Mouse (Mus musculus): ENCODE measurements around the gene 2410131K14Rik. TPM values are rescaled to one million over a fixed set of nuclear protein-coding genes. Genes with fewer than 3 reads are reported as not detected.

Gene 2410131K14Rik
- polyA plus RNA-seq, 1 experiment from 2014 or later = 16.4 TPM

- no peak overlapping the region for H3K4me2 ChIP-seq
- no peak overlapping the region for H3K27ac ChIP-seq (replicated peaks)
- no peak overlapping the region for H3K4me3 ChIP-seq
- H3K9ac ChIP-seq = no peak overlapping the region
- WGBS = 88% methylated on average over 5 of the region's 5 CpGs
- no peak for ATAC-seq (ENCODE audit: low FRiP score, low read depth)
- H3K9me3 ChIP-seq = no peaks in the 10 kb centered on the region
- 0 out of 2 replicates have a peak, but pooled peaks cover 5% of the 10 kb centered on the region for H3K27me3 ChIP-seq
- H3K36me3 ChIP-seq = peaks cover 22% of the 10 kb centered on the region
- H3K4me1 ChIP-seq (replicated peaks) = peaks cover 9% of the 10 kb centered on the region
Measured at GRCm38 (mm10) chr5:118265366-118265765, 20.3 kb downstream of the 2410131K14Rik start.

- H3K9ac ChIP-seq = no peak overlapping the region
- 0 out of 2 replicates have a peak, but pooled peaks cover 5% of the 10 kb centered on the region for H3K27me3 ChIP-seq
- H3K36me3 ChIP-seq = peaks cover 16% of the 10 kb centered on the region
- ATAC-seq (ENCODE audit: low FRiP score, low read depth) = no peak
- H3K4me1 ChIP-seq (replicated peaks) = peaks cover 9% of the 10 kb centered on the region
- WGBS = 48% methylated on average over 8 of the region's 8 CpGs
- H3K4me3 ChIP-seq = no peak overlapping the region
- H3K27ac ChIP-seq (replicated peaks) = no peak overlapping the region
- no peak overlapping the region for H3K4me2 ChIP-seq
- H3K9me3 ChIP-seq = no peaks in the 10 kb centered on the region
Measured at GRCm38 (mm10) chr5:118266309-118266708, 21.3 kb downstream of the 2410131K14Rik start.

- Histone ChIP-seq H3K4me2 (peak overlapping the region; percentile 55), H3K27ac (replicated peaks) (no peak overlapping the region), H3K4me1 (replicated peaks) (peaks cover 11% of the 10 kb centered on the region), H3K4me3 (peak overlapping the region; percentile 22), H3K9ac (peak overlapping the region; percentile 27; the same call in 1 of the 2 replicates), H3K36me3 (no peaks in the 10 kb centered on the region), H3K27me3 (0 out of 2 replicates have a peak, but pooled peaks cover 5% of the 10 kb centered on the region), H3K9me3 (no peaks in the 10 kb centered on the region)
- 1% methylated on average over 13 of the region's 13 CpGs for WGBS
- ATAC-seq (ENCODE audit: low FRiP score, low read depth) = peak; percentile 72
Measured at GRCm38 (mm10) chr5:118268987-118269386, 24.0 kb downstream of the 2410131K14Rik start.

DNA sequence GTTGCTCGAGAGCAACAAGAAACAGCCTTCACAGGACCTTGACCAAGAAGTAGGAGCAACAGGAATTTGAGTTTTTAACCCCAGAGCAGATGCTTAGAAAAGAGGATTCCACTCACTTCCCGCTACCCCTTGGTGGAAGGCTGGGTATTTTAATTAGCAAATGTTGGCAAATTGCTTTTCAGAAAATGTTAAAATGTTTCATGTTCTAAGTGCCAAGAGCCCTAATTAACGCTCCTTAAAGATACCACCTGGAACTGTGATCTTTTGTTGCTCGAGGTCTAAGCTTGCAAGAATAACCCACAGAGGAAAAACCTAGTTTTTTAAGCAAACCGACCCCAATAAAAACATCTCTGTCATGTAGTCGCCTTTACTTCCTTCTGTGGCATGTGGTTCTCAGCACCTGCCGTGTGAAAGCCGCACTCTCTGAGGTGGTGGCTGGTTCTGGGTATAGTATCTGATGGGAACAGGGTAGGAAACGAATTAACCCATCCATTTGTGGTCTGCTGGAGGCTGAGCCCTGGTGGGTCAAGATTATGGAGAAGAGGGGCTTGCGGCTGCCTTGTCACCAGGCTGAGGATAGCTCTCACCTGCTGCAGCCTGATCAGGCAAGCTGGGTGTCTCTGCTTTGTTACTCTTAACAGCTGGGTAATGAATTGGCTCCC, 26.6 kb downstream of the 2410131K14Rik start:
- no peak overlapping the region for H3K4me3 ChIP-seq
- no peak for ATAC-seq (ENCODE audit: low FRiP score, low read depth)
- no peaks in the 10 kb centered on the region for H3K36me3 ChIP-seq
- no peaks in the 10 kb centered on the region for H3K9me3 ChIP-seq
- no peak overlapping the region for H3K9ac ChIP-seq
- H3K4me2 ChIP-seq = no peak overlapping the region
- 0 out of 2 replicates have a peak, but pooled peaks cover 5% of the 10 kb centered on the region for H3K27me3 ChIP-seq
- H3K27ac ChIP-seq (replicated peaks) = no peak overlapping the region
- WGBS = 72% methylated on average over 10 of the region's 10 CpGs
- peaks cover 35% of the 10 kb centered on the region for H3K4me1 ChIP-seq (replicated peaks)

DNA sequence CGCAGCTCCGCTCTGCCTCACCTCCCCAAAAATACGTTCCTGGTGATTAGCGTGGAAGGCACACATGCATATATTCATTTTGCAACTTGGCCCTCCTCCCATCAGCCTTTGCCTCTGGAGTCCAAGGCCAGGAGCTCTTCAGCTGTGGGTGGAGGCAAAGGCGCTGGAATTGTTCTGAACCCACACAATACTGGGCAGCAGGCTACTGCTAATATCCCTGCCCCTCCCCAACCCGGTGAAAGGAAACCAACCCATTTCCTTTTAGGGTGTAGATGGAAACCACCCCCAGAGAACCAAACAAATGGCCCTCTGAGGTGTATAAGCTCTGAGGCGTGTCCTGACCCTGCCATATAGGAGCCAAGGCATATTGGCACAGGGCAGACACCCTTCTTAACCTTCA, 28.4 kb downstream of the 2410131K14Rik start:
- WGBS = 50% methylated on average over 7 of the region's 7 CpGs
- Histone ChIP-seq H3K27ac (replicated peaks) (no peak overlapping the region), H3K9me3 (no peaks in the 10 kb centered on the region), H3K36me3 (no peaks in the 10 kb centered on the region), H3K27me3 (no peaks in the 10 kb centered on the region), H3K4me2 (no peak overlapping the region), H3K4me1 (replicated peaks) (peaks cover 43% of the 10 kb centered on the region), H3K4me3 (no peak overlapping the region), H3K9ac (no peak overlapping the region)
- no peak for ATAC-seq (ENCODE audit: low FRiP score, low read depth)

DNA sequence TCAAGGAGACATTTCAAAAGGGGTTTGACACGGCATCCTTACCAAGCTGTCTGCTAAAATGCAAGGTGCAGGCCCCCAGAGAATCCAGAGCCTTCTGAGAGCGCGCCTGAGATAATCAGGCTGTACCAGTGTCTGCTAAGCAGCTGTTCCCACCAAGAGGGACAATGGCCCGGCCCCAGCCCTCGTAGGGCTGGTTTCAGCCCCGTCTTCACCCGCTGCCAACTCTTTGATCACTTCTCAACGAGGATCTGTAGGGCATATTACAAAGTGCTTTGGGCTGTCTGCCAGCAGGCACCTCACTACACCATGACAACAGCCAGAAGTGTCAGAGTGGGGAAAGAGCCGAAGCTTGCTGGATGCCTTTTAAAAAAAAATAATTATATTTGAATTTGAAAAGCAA, 29.5 kb downstream of the 2410131K14Rik start:
- H3K27ac ChIP-seq (replicated peaks) = 0 out of 2 replicates have a peak overlapping the region, but pooled peaks have one; percentile 0
- H3K9me3 ChIP-seq = no peaks in the 10 kb centered on the region
- peak overlapping the region; percentile 20 for H3K4me2 ChIP-seq
- H3K36me3 ChIP-seq = no peaks in the 10 kb centered on the region
- H3K27me3 ChIP-seq = no peaks in the 10 kb centered on the region
- peaks cover 34% of the 10 kb centered on the region for H3K4me1 ChIP-seq (replicated peaks)
- ATAC-seq (ENCODE audit: low FRiP score, low read depth) = peak; percentile 78
- H3K9ac ChIP-seq = no peak overlapping the region
- H3K4me3 ChIP-seq = no peak overlapping the region
- WGBS = 13% methylated on average over 9 of the region's 9 CpGs

DNA sequence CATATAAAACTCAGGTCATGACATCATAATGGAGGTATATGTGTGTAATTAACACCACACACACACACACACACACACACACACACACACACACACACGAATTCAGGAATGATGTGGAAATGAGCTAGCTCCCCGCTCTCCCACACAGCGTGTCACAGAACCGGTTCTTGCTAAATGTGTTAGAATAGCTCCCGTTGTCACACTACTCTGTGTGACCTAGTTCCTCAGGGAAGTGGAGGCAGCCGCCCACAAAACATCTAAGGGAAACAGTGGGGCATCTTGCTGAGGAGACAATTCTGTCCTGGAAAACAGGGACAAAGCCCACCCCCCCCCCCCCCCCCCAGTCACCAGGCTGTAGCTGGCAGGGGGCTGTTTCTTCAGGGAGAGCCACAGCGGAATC, 31.3 kb downstream of the 2410131K14Rik start:
- no peak overlapping the region for H3K4me3 ChIP-seq
- H3K4me2 ChIP-seq = no peak overlapping the region
- no peaks in the 10 kb centered on the region for H3K9me3 ChIP-seq
- no peaks in the 10 kb centered on the region for H3K36me3 ChIP-seq
- H3K9ac ChIP-seq = no peak overlapping the region
- H3K27ac ChIP-seq (replicated peaks) = no peak overlapping the region
- H3K4me1 ChIP-seq (replicated peaks) = peaks cover 33% of the 10 kb centered on the region
- WGBS = 28% methylated on average over 7 of the region's 7 CpGs
- no peaks in the 10 kb centered on the region for H3K27me3 ChIP-seq
- no peak for ATAC-seq (ENCODE audit: low FRiP score, low read depth)

DNA sequence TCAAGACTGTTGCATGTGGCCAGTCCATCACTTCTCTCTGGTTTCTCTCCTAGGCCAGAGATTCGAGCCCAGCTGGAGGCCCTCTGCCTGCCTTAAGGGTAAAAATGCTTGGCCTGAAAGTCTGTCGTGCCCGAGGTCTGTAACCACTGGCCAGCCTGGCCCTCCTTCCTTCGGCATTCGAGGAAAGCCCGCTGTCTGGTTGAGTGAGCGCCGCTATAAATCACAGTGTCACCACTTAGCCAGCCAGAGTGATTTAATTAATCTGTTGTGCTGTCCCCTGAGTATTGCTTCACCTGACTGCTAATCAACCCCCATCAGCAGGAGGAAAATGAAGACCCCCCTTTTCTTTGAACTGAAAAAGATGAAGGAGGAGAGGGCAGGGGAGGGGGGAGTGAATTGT, 31.7 kb downstream of the 2410131K14Rik start:
- Histone ChIP-seq H3K36me3 (no peaks in the 10 kb centered on the region), H3K9ac (no peak overlapping the region), H3K9me3 (no peaks in the 10 kb centered on the region), H3K4me2 (no peak overlapping the region), H3K4me1 (replicated peaks) (peaks cover 33% of the 10 kb centered on the region), H3K4me3 (no peak overlapping the region), H3K27me3 (no peaks in the 10 kb centered on the region), H3K27ac (replicated peaks) (no peak overlapping the region)
- WGBS = 12% methylated on average over 8 of the region's 8 CpGs
- no peak for ATAC-seq (ENCODE audit: low FRiP score, low read depth)

DNA sequence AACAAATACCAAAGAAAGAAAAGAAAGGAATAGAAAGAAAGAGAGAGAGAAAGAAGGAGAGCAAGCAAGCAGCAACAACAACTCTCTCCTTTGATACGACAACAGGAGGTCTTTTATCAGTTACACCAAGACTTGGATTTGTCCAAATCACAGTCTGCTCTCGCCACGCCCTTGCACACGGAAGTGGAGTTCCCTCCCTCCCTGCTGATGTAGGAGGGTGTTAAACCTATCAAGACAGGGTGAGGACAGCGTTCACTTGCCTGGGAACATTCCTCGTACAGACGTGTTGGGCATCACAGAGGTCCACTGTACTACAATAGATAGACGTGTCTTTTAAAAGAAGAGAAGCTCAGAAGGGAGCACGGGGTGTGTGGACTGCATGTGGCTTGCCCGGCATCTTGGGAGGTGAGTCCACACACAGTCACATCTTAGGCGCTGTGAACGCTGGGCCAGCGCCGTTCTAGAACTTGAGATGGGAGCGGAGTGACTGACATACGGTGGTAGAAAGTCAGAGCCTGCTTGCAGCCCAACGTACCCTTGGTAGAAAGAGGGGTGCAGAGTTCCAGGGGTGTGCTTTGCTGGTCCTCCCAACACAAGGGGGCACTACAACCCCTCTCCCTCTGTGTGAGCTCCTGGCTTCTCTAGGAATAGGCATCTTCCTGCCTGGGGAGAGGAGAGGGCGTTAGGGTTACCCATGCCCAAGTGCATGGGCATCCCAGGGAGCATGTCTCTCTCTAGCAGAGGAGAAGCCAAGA, 32.9 kb downstream of the 2410131K14Rik start:
- Histone ChIP-seq H3K9me3 (no peaks in the 10 kb centered on the region), H3K36me3 (no peaks in the 10 kb centered on the region), H3K4me1 (replicated peaks) (peaks cover 33% of the 10 kb centered on the region), H3K9ac (no peak overlapping the region), H3K4me3 (no peak overlapping the region), H3K27ac (replicated peaks) (no peak overlapping the region), H3K27me3 (no peaks in the 10 kb centered on the region), H3K4me2 (no peak overlapping the region)
- no peak for ATAC-seq (ENCODE audit: low FRiP score, low read depth)
- 92% methylated on average over 18 of the region's 18 CpGs for WGBS

GRCm38 (mm10) chr5:118291453-118291852, 46.4 kb downstream of the 2410131K14Rik start:
- 95% methylated on average over 4 of the region's 4 CpGs for WGBS
- peaks cover 6% of the 10 kb centered on the region; the same call in 1 of the 2 replicates for H3K4me1 ChIP-seq (replicated peaks)
- H3K9ac ChIP-seq = no peak overlapping the region
- no peaks in the 10 kb centered on the region for H3K36me3 ChIP-seq
- H3K27ac ChIP-seq (replicated peaks) = no peak overlapping the region
- no peak overlapping the region for H3K4me2 ChIP-seq
- no peak for ATAC-seq (ENCODE audit: low FRiP score, low read depth)
- H3K9me3 ChIP-seq = no peaks in the 10 kb centered on the region
- H3K27me3 ChIP-seq = no peaks in the 10 kb centered on the region
- H3K4me3 ChIP-seq = no peak overlapping the region

DNA sequence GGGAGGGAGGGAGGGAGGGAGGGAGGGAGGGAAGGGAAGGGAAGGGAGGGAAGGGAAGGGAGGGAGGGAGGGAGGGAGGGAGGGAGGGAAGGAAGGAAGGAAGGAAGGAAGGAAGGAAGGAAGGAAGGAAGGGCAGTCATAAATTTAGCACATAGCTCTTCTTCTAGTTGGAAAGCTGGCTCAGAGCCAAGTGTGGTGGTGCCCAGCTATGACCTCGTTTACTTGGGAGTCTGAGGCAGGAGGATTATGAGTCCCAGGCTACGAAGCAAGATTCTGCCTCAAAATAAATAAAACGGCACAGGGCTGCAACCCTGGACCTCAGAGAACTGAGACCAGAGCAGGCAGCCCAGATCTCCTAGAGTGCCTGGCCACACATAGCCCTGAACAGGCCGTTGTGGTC, 47.4 kb downstream of the 2410131K14Rik start:
- Histone ChIP-seq H3K4me2 (no peak overlapping the region), H3K36me3 (no peaks in the 10 kb centered on the region), H3K27me3 (no peaks in the 10 kb centered on the region), H3K9ac (no peak overlapping the region), H3K4me1 (replicated peaks) (peaks cover 10% of the 10 kb centered on the region), H3K9me3 (no peaks in the 10 kb centered on the region), H3K4me3 (no peak overlapping the region), H3K27ac (replicated peaks) (no peak overlapping the region)
- ATAC-seq (ENCODE audit: low FRiP score, low read depth) = no peak
- WGBS = 62% methylated on average over 4 of the region's 4 CpGs

DNA sequence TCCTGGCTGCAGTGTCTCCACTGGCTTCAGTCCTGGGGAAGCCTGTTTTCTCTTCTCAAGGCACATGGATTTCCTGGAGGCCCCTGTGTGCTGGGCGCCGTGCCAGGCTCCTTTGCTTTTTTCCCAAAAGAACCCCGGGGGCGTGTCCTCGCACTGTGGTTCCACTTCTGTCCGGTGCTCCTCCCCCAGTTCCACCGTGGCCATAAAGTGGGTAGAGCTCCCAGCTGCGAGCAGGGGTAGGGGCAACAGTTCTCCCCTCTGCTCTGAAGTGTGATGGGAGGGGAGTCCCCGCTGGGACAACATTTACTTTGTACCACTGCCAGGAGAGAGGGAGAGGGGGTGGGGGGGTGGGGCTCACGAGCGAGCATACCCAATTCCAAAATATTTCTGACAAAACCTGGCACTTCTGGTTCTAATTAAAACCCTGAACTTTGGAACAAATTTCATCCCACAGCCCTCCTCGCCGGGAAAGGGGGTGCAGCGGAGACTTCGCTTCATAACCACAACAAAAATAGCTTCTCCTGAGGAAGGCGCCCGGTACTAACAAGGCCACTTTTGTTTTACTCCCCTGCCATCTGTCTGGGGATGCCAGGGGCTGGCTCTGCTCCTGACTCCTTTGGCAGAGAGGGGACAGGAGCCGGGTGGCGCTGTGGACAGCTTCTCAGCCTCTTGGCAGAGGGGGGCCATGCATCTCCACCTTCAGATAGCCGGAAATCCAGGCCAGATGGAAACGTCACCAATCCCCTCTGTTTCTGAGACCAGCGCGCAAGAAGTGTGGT, 49.2 kb downstream of the 2410131K14Rik start:
- Histone ChIP-seq H3K9me3 (no peaks in the 10 kb centered on the region), H3K4me1 (replicated peaks) (peaks cover 20% of the 10 kb centered on the region), H3K27me3 (no peaks in the 10 kb centered on the region), H3K27ac (replicated peaks) (peak overlapping the region; percentile 76), H3K4me2 (peak overlapping the region; percentile 32), H3K36me3 (no peaks in the 10 kb centered on the region), H3K4me3 (no peak overlapping the region), H3K9ac (no peak overlapping the region)
- 30% methylated on average over 23 of the region's 23 CpGs for WGBS
- peak; percentile 90 for ATAC-seq (ENCODE audit: low FRiP score, low read depth)

Data from hindbrain, embryonic 15.5 days (tissue).